ENCODE assay signal across 14 mouse cellular contexts in the genomic region with DNA sequence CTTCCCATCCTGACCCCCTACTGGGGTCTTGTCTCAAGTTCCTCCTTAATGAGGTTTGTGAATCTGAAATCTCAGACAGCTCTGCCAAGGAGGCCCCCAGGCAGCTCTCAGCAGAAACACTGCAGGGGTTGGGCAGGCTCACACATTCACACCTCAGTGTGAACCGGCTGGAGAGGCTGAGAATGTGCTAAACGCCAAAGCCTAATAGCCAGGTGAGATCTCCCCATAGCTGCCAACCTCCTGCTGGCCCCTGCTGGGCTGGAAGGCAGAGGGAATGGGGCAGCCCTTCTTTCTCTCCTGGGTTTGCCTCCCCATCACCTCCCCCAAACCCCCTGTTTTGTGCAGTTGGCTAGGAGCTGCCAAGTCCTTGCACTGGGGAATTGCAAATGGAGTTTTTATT.
"Had no signal": no experiment of that assay in that cellular context is flagged by ENCODE, and none has a peak within 500 bp of the region (broad histone marks: within the 10 kb centered on the region; RNA-seq: fewer than 3 reads in every experiment).

No protein-coding gene starts in this region.

- H3K4me2 ChIP-seq: kidney, embryonic 15.5 days; liver, embryonic 12.5 days; lung, embryonic 14.5 days; midbrain, embryonic 12.5 days; neural tube, embryonic 13.5 days; stomach, embryonic 15.5 days had no signal

- H3K27me3 ChIP-seq: stomach, embryonic 15.5 days had no signal

- DNase-seq: kidney, adult 2 months; kidney, postnatal 25 days; lung, embryonic 14.5 days; lung, postnatal 10 days; lung, postnatal 4 days; right cerebral cortex, postnatal 14 days; thymus, postnatal 36 days had no signal

- H3K9me3 ChIP-seq: kidney, embryonic 15.5 days; limb, embryonic 10.5 days; liver, embryonic 12.5 days; neural tube, embryonic 13.5 days; stomach, embryonic 15.5 days had no signal

- H3K27ac ChIP-seq: kidney, embryonic 15.5 days; left cerebral cortex, adult 2 months; limb, embryonic 10.5 days; liver, embryonic 12.5 days; neural tube, embryonic 13.5 days; stomach, embryonic 15.5 days had no signal

- H3K4me3 ChIP-seq: kidney, embryonic 15.5 days; left cerebral cortex, adult 2 months; limb, embryonic 10.5 days; liver, embryonic 12.5 days; midbrain, embryonic 12.5 days; neural tube, embryonic 13.5 days; stomach, embryonic 15.5 days had no signal

- H3K4me1 ChIP-seq: liver, embryonic 12.5 days had no signal

- H3K9ac ChIP-seq: kidney, embryonic 15.5 days; liver, embryonic 12.5 days; lung, embryonic 14.5 days; midbrain, embryonic 12.5 days; neural tube, embryonic 13.5 days; stomach, embryonic 15.5 days had no signal

- ATAC-seq: liver, embryonic 12.5 days had no signal

- H3K36me3 ChIP-seq: kidney, embryonic 15.5 days; limb, embryonic 10.5 days; liver, embryonic 12.5 days; midbrain, embryonic 12.5 days; neural tube, embryonic 13.5 days; stomach, embryonic 15.5 days had no signal
